Mouse (Mus musculus): ENCODE results near the gene Pin4. TPM values are rescaled to one million over a fixed set of nuclear protein-coding genes. Genes with fewer than 3 reads are reported as not detected.
"Not testable (repeated sequence)": the region's sequence is repeated elsewhere in the genome, so short reads cannot be mapped to it uniquely, and the experiment has no call there.

Pin4 gene
- polyA plus RNA-seq, 1 experiment: 44.9 TPM

GRCm38 (mm10) chrX:102085798-102086443 is 33.3 kb upstream of the Pin4 start:
- H3K27me3 ChIP-seq (ENCODE audit: control insufficient read depth, insufficient read depth, low read length, poor library complexity, severe bottlenecking): no peaks in the 10 kb centered on the region
- H3K36me3 ChIP-seq (ENCODE audit: control insufficient read depth, insufficient read depth, low read length, poor library complexity, severe bottlenecking): no peaks in the 10 kb centered on the region
- H3K4me1 ChIP-seq (ENCODE audit: control insufficient read depth, insufficient read depth, low read length): no peaks in the 10 kb centered on the region
- no peaks in the 10 kb centered on the region for H3K9me3 ChIP-seq (replicated peaks; ENCODE audit: control insufficient read depth, insufficient read depth, low read length, poor library complexity, severe bottlenecking)
- H3K9ac ChIP-seq (ENCODE audit: low read depth, poor library complexity, severe bottlenecking): no peak overlapping the region
- no peak overlapping the region for H3K27ac ChIP-seq (ENCODE audit: insufficient read depth, low read length)
- no peak for TF ChIP-seq EP300 (IDR thresholded peaks at IDR 0.05; ENCODE audit: insufficient read depth, low read depth, low read length)
- no peak for TF ChIP-seq CTCF (IDR thresholded peaks at IDR 0.05; ENCODE audit: low read depth, low read length)
- TF ChIP-seq POLR2A (IDR thresholded peaks at IDR 0.05; ENCODE audit: insufficient read depth, low read length): no peak
- no peak overlapping the region for H3K4me3 ChIP-seq (ENCODE audit: low read depth, low read length)

GRCm38 (mm10) chrX:102090605-102091004 is 28.6 kb upstream of the Pin4 start:
- Histone ChIP-seq H3K27me3 (ENCODE audit: control insufficient read depth, insufficient read depth, low read length, poor library complexity, severe bottlenecking) (no peaks in the 10 kb centered on the region), H3K9me3 (replicated peaks; ENCODE audit: control insufficient read depth, insufficient read depth, low read length, poor library complexity, severe bottlenecking) (no peaks in the 10 kb centered on the region), H3K4me3 (ENCODE audit: low read depth, low read length) (no peak overlapping the region), H3K9ac (ENCODE audit: low read depth, poor library complexity, severe bottlenecking) (no peak overlapping the region), H3K27ac (ENCODE audit: insufficient read depth, low read length) (no peak overlapping the region), H3K36me3 (ENCODE audit: control insufficient read depth, insufficient read depth, low read length, poor library complexity, severe bottlenecking) (no peaks in the 10 kb centered on the region), H3K4me1 (ENCODE audit: control insufficient read depth, insufficient read depth, low read length) (no peaks in the 10 kb centered on the region)
- no peak for TF ChIP-seq POLR2A (IDR thresholded peaks at IDR 0.05; ENCODE audit: insufficient read depth, low read length)
- TF ChIP-seq EP300 (IDR thresholded peaks at IDR 0.05; ENCODE audit: insufficient read depth, low read depth, low read length): no peak
- no peak for TF ChIP-seq CTCF (IDR thresholded peaks at IDR 0.05; ENCODE audit: low read depth, low read length)

- TF ChIP-seq EP300 (IDR thresholded peaks at IDR 0.05; ENCODE audit: insufficient read depth, low read depth, low read length) (no peak), POLR2A (IDR thresholded peaks at IDR 0.05; ENCODE audit: insufficient read depth, low read length) (no peak), CTCF (IDR thresholded peaks at IDR 0.05; ENCODE audit: low read depth, low read length) (no peak)
- no peak overlapping the region for H3K4me3 ChIP-seq (ENCODE audit: low read depth, low read length)
- no peaks in the 10 kb centered on the region for H3K27me3 ChIP-seq (ENCODE audit: control insufficient read depth, insufficient read depth, low read length, poor library complexity, severe bottlenecking)
- no peaks in the 10 kb centered on the region for H3K4me1 ChIP-seq (ENCODE audit: control insufficient read depth, insufficient read depth, low read length)
- no peaks in the 10 kb centered on the region for H3K9me3 ChIP-seq (replicated peaks; ENCODE audit: control insufficient read depth, insufficient read depth, low read length, poor library complexity, severe bottlenecking)
- no peaks in the 10 kb centered on the region for H3K36me3 ChIP-seq (ENCODE audit: control insufficient read depth, insufficient read depth, low read length, poor library complexity, severe bottlenecking)
- no peak overlapping the region for H3K27ac ChIP-seq (ENCODE audit: insufficient read depth, low read length)
- H3K9ac ChIP-seq (ENCODE audit: low read depth, poor library complexity, severe bottlenecking): no peak overlapping the region
Measured at GRCm38 (mm10) chrX:102094381-102094904, 24.8 kb upstream of the Pin4 start.

GRCm38 (mm10) chrX:102101886-102102285 is 17.4 kb upstream of the Pin4 start:
- H3K9me3 ChIP-seq (replicated peaks; ENCODE audit: control insufficient read depth, insufficient read depth, low read length, poor library complexity, severe bottlenecking): no peaks in the 10 kb centered on the region
- no peaks in the 10 kb centered on the region for H3K27me3 ChIP-seq (ENCODE audit: control insufficient read depth, insufficient read depth, low read length, poor library complexity, severe bottlenecking)
- no peak overlapping the region for H3K4me3 ChIP-seq (ENCODE audit: low read depth, low read length)
- no peaks in the 10 kb centered on the region for H3K36me3 ChIP-seq (ENCODE audit: control insufficient read depth, insufficient read depth, low read length, poor library complexity, severe bottlenecking)
- H3K9ac ChIP-seq (ENCODE audit: low read depth, poor library complexity, severe bottlenecking): no peak overlapping the region
- H3K4me1 ChIP-seq (ENCODE audit: control insufficient read depth, insufficient read depth, low read length): no peaks in the 10 kb centered on the region
- H3K27ac ChIP-seq (ENCODE audit: insufficient read depth, low read length): no peak overlapping the region
- TF ChIP-seq POLR2A (IDR thresholded peaks at IDR 0.05; ENCODE audit: insufficient read depth, low read length) (no peak), EP300 (IDR thresholded peaks at IDR 0.05; ENCODE audit: insufficient read depth, low read depth, low read length) (no peak), CTCF (IDR thresholded peaks at IDR 0.05; ENCODE audit: low read depth, low read length) (no peak)

- H3K27ac ChIP-seq (ENCODE audit: insufficient read depth, low read length); H3K9ac ChIP-seq (ENCODE audit: low read depth, poor library complexity, severe bottlenecking); H3K4me1 ChIP-seq (ENCODE audit: control insufficient read depth, insufficient read depth, low read length); H3K9me3 ChIP-seq (replicated peaks; ENCODE audit: control insufficient read depth, insufficient read depth, low read length, poor library complexity, severe bottlenecking); H3K27me3 ChIP-seq (ENCODE audit: control insufficient read depth, insufficient read depth, low read length, poor library complexity, severe bottlenecking); H3K36me3 ChIP-seq (ENCODE audit: control insufficient read depth, insufficient read depth, low read length, poor library complexity, severe bottlenecking); H3K4me3 ChIP-seq (ENCODE audit: low read depth, low read length): not testable (repeated sequence)
Measured at GRCm38 (mm10) chrX:102103830-102104229, 15.4 kb upstream of the Pin4 start.

GRCm38 (mm10) chrX:102109349-102109748 is 9.9 kb upstream of the Pin4 start:
- H3K4me1 ChIP-seq (ENCODE audit: control insufficient read depth, insufficient read depth, low read length); H3K36me3 ChIP-seq (ENCODE audit: control insufficient read depth, insufficient read depth, low read length, poor library complexity, severe bottlenecking); H3K4me3 ChIP-seq (ENCODE audit: low read depth, low read length); H3K27me3 ChIP-seq (ENCODE audit: control insufficient read depth, insufficient read depth, low read length, poor library complexity, severe bottlenecking); H3K9me3 ChIP-seq (replicated peaks; ENCODE audit: control insufficient read depth, insufficient read depth, low read length, poor library complexity, severe bottlenecking); H3K27ac ChIP-seq (ENCODE audit: insufficient read depth, low read length); H3K9ac ChIP-seq (ENCODE audit: low read depth, poor library complexity, severe bottlenecking): not testable (repeated sequence)

All from ES-Bruce4 (cell line).